Mouse (Mus musculus): ENCODE measurements around the gene Ptov1. TPM values are rescaled to one million over a fixed set of nuclear protein-coding genes. Genes with fewer than 3 reads are reported as not detected.

Ptov1 gene
- polyA plus RNA-seq, 1 experiment from 2014 or later = 288 TPM

- Histone ChIP-seq H3K4me1 (ENCODE audit: insufficient read depth, low read depth, low read length) (peaks cover 17% of the 10 kb centered on the region; the same call in 1 of the 2 replicates), H3K36me3 (ENCODE audit: insufficient read depth, low read length) (0 out of 2 replicates have a peak, but pooled peaks cover 3% of the 10 kb centered on the region), H3K9ac (replicated peaks; ENCODE audit: low read depth) (no peak overlapping the region), H3K4me2 (replicated peaks; ENCODE audit: low read depth, low read length) (no peak overlapping the region), H3K9me3 (ENCODE audit: low read length) (no peaks in the 10 kb centered on the region), H3K27ac (ENCODE audit: low read length) (no peak overlapping the region), H3K27me3 (replicated peaks; ENCODE audit: insufficient read depth, low read length) (0 out of 2 replicates have a peak, but pooled peaks cover 3% of the 10 kb centered on the region), H3K4me3 (ENCODE audit: low read depth, low read length) (no peak overlapping the region)
- no peak for DNase-seq (ENCODE audit: low spot score)
- 37% methylated on average over 3 of the region's 3 CpGs for WGBS
- no peak; the same call in 1 of the 2 replicates for ATAC-seq
- TF ChIP-seq EP300 (IDR thresholded peaks at IDR 0.05) (no peak), CTCF (IDR thresholded peaks at IDR 0.05) (no peak)
These were observed 33.6 kb downstream of the Ptov1 start for GRCm38 (mm10) chr7:44836016-44836404.

DNA sequence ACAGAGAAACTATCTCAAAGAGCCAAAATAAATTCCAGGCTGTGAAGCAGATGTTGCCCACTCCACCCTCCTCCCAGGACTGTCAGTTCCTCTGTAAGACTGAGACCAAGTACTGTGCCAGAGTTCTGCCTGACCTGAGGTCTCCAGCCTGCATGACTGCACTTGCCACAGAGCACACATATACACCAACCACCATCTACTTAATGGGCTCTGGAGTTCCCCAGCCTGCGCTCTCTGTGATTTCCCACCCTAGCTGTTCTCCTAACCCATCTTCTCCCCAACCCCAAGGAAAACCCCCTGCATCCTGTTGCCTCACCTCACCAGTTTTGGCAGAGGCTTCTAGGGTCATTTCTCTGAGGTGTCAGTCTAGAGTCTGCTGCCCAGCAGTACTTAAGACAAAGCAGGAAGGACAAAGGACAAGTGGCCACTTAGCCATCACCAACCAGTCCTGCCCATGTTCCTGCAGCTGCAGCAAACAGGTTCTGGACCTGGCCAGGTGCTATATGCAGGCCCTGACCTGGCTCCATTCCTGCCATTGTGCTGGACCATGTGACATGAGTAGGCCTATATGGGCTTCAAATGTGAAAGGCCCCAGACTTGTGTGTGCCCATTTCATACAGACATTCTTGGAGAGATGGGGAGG lies 34.1 kb downstream of the Ptov1 start:
- Histone ChIP-seq H3K4me2 (replicated peaks; ENCODE audit: low read depth, low read length) (no peak overlapping the region), H3K27ac (ENCODE audit: low read length) (no peak overlapping the region), H3K9ac (replicated peaks; ENCODE audit: low read depth) (no peak overlapping the region), H3K4me3 (ENCODE audit: low read depth, low read length) (no peak overlapping the region), H3K9me3 (ENCODE audit: low read length) (no peaks in the 10 kb centered on the region), H3K4me1 (ENCODE audit: insufficient read depth, low read depth, low read length) (peaks cover 17% of the 10 kb centered on the region; the same call in 1 of the 2 replicates), H3K36me3 (ENCODE audit: insufficient read depth, low read length) (peaks cover 5% of the 10 kb centered on the region; the same call in 1 of the 2 replicates), H3K27me3 (replicated peaks; ENCODE audit: insufficient read depth, low read length) (no peaks in the 10 kb centered on the region)
- peak; percentile 68 for DNase-seq (ENCODE audit: low spot score)
- TF ChIP-seq CTCF (IDR thresholded peaks at IDR 0.05) (no peak), EP300 (IDR thresholded peaks at IDR 0.05) (no peak)
- 78% methylated on average over 1 of the region's 1 CpGs for WGBS
- ATAC-seq = peak; percentile 60

- TF ChIP-seq EP300 (IDR thresholded peaks at IDR 0.05) (no peak), CTCF (IDR thresholded peaks at IDR 0.05) (no peak)
- no peaks in the 10 kb centered on the region for H3K27me3 ChIP-seq (replicated peaks; ENCODE audit: insufficient read depth, low read length)
- H3K9ac ChIP-seq (replicated peaks; ENCODE audit: low read depth) = no peak overlapping the region
- H3K27ac ChIP-seq (ENCODE audit: low read length) = no peak overlapping the region
- no peak for DNase-seq (ENCODE audit: low spot score)
- H3K4me1 ChIP-seq (ENCODE audit: insufficient read depth, low read depth, low read length) = peaks cover 6% of the 10 kb centered on the region; the same call in 1 of the 2 replicates
- no peak overlapping the region for H3K4me3 ChIP-seq (ENCODE audit: low read depth, low read length)
- 39% methylated on average over 4 of the region's 4 CpGs for WGBS
- H3K9me3 ChIP-seq (ENCODE audit: low read length) = no peaks in the 10 kb centered on the region
- H3K4me2 ChIP-seq (replicated peaks; ENCODE audit: low read depth, low read length) = no peak overlapping the region
- H3K36me3 ChIP-seq (ENCODE audit: insufficient read depth, low read length) = peaks cover 23% of the 10 kb centered on the region
- ATAC-seq = no peak
These were observed 36.8 kb downstream of the Ptov1 start for GRCm38 (mm10) chr7:44832763-44833162.

GRCm38 (mm10) chr7:44828706-44829105 lies 40.9 kb downstream of the Ptov1 start:
- ATAC-seq (no peak), DNase-seq (ENCODE audit: low spot score) (no peak)
- Histone ChIP-seq H3K4me1 (ENCODE audit: insufficient read depth, low read depth, low read length) (peaks cover 2% of the 10 kb centered on the region; the same call in 1 of the 2 replicates), H3K36me3 (ENCODE audit: insufficient read depth, low read length) (peaks cover 23% of the 10 kb centered on the region), H3K4me3 (ENCODE audit: low read depth, low read length) (no peak overlapping the region), H3K4me2 (replicated peaks; ENCODE audit: low read depth, low read length) (no peak overlapping the region), H3K27me3 (replicated peaks; ENCODE audit: insufficient read depth, low read length) (no peaks in the 10 kb centered on the region), H3K9me3 (ENCODE audit: low read length) (no peaks in the 10 kb centered on the region), H3K9ac (replicated peaks; ENCODE audit: low read depth) (no peak overlapping the region), H3K27ac (ENCODE audit: low read length) (no peak overlapping the region)
- TF ChIP-seq EP300 (IDR thresholded peaks at IDR 0.05) (no peak), CTCF (IDR thresholded peaks at IDR 0.05) (no peak)
- WGBS = 86% methylated on average over 5 of the region's 5 CpGs

GRCm38 (mm10) chr7:44826771-44827170 lies 42.8 kb downstream of the Ptov1 start:
- Histone ChIP-seq H3K9ac (replicated peaks; ENCODE audit: low read depth) (no peak overlapping the region), H3K4me2 (replicated peaks; ENCODE audit: low read depth, low read length) (no peak overlapping the region), H3K4me3 (ENCODE audit: low read depth, low read length) (no peak overlapping the region), H3K27me3 (replicated peaks; ENCODE audit: insufficient read depth, low read length) (no peaks in the 10 kb centered on the region), H3K27ac (ENCODE audit: low read length) (no peak overlapping the region), H3K9me3 (ENCODE audit: low read length) (no peaks in the 10 kb centered on the region), H3K4me1 (ENCODE audit: insufficient read depth, low read depth, low read length) (no peaks in the 10 kb centered on the region), H3K36me3 (ENCODE audit: insufficient read depth, low read length) (peaks cover 23% of the 10 kb centered on the region)
- TF ChIP-seq CTCF (IDR thresholded peaks at IDR 0.05) = no peak
- no peak for TF ChIP-seq EP300 (IDR thresholded peaks at IDR 0.05)
- whole genome bisulfite sequencing = 72% methylated on average over 3 of the region's 3 CpGs
- ATAC-seq (no peak), DNase-seq (ENCODE audit: low spot score) (no peak)

GRCm38 (mm10) chr7:44824872-44825271 lies 44.7 kb downstream of the Ptov1 start:
- Histone ChIP-seq H3K4me1 (ENCODE audit: insufficient read depth, low read depth, low read length) (no peaks in the 10 kb centered on the region), H3K4me2 (replicated peaks; ENCODE audit: low read depth, low read length) (no peak overlapping the region), H3K9me3 (ENCODE audit: low read length) (no peaks in the 10 kb centered on the region), H3K36me3 (ENCODE audit: insufficient read depth, low read length) (peaks cover 12% of the 10 kb centered on the region), H3K4me3 (ENCODE audit: low read depth, low read length) (no peak overlapping the region), H3K27me3 (replicated peaks; ENCODE audit: insufficient read depth, low read length) (no peaks in the 10 kb centered on the region), H3K9ac (replicated peaks; ENCODE audit: low read depth) (no peak overlapping the region), H3K27ac (ENCODE audit: low read length) (no peak overlapping the region)
- ATAC-seq = peak; percentile 77
- DNase-seq (ENCODE audit: low spot score) = peak; percentile 87
- WGBS = 12% methylated on average over 3 of the region's 3 CpGs
- TF ChIP-seq CTCF (IDR thresholded peaks at IDR 0.05) = peak; percentile 94
- no peak for TF ChIP-seq EP300 (IDR thresholded peaks at IDR 0.05)
